Mouse (Mus musculus): ENCODE data around the gene Cyren. TPM values are rescaled to one million over a fixed set of nuclear protein-coding genes. Genes with fewer than 3 reads are reported as not detected.

The Cyren gene
- total RNA-seq, 2 experiments from 2014 or later: 6.9 to 7.6 TPM

DNA sequence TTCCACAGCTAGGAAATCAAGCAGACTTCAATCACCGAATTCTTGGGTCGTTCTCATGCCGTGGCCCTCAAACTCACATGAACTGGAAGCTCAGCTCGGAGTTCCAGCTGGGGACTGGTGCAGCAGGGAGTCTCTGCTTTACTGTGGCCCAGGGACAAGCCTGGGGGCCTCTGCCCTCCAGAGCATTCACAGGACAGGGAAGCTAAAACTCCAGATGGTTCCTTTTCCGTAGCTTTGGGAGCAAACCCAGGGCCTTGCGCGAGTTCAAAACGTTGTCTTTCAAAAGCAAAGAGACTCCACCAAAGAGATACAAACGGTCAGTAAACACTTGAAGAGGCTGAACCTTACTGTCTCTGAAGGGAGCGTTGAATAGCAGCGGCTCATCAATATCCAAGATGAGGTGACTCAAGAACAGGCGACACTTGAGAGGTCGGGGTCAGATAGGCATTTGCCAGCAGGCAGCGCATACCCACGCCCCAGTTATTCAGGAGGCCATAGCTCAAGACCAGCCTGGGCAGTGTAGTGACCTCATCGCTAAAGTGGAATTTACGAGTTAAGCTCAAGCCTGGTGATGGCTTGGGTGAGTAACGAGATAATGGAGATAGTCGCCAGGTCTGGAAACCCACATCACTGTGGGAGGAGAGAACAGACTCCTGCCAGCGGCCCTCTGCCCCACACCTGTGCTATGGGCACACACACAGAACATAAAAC, 9.2 kb downstream of the Cyren start:
- DNase-seq (ENCODE audit: low spot score in 2 of 2): no peak

- no peak for DNase-seq (ENCODE audit: low spot score in 2 of 2)
Observed at GRCm38 (mm10) chr6:34867995-34868350, 9.9 kb downstream of the Cyren start.

DNA sequence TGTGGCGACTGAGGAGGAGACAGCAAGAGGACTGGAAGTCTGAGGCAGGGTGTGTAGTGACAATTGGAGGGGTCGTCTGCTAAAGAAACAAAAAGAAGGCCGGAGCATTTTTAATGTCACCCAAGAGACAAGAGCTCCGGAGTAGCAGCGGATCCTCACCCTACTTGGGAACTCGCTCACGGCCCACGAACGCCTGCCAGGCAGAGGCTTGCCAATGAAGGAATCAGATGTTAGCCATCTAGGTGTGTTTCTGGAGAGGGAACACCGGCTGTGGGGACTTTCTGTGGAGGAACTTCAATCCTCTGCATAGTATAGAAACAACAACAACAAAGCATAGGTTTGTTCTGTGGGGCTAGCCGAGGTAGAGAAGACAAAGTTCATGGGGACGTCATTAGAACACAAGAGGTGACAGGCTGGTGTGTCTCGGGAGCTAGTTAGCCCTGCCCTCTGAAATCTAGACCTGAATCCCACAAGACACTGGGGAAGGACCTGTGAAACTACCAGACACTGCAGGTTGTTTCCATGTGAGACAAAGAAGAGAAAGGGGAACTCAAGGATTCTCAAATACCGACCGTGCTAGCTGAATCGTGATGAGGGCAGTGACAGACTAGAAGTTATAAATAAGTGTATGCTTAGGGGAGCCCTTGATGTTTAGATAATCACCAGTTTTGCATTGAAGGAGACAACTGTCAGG, 10.4 kb downstream of the Cyren start:
- no peak for DNase-seq (ENCODE audit: low spot score in 2 of 2)

DNA sequence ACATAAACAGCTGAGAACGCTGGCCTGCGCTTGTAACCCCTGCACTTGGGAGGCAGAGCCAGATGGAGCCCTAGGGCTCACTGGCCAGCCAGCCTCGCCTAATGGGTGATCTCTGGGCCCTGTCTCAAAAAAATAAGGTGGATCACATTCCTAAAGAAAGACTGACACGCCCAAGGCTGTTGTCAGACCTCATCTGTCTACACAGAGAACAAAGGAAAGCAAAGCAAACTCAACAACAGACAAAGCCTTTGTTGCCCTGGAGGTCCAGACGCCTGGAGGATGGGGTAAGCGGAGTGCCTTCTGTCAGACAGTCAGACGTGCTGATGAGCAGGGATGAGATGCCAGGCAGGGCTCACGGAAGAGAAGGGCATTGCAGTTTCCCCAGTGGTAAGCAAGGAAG, 11.1 kb downstream of the Cyren start:
- no peak for DNase-seq (ENCODE audit: low spot score in 2 of 2)

GRCm38 (mm10) chr6:34865711-34866593, 11.9 kb downstream of the Cyren start:
- no peak for DNase-seq (ENCODE audit: low spot score in 2 of 2)

GRCm38 (mm10) chr6:34865213-34865612, 12.6 kb downstream of the Cyren start:
- no peak for DNase-seq (ENCODE audit: low spot score in 2 of 2)

- DNase-seq (ENCODE audit: low spot score in 2 of 2): no peak
Observed at GRCm38 (mm10) chr6:34863786-34864514, 13.9 kb downstream of the Cyren start.

DNA sequence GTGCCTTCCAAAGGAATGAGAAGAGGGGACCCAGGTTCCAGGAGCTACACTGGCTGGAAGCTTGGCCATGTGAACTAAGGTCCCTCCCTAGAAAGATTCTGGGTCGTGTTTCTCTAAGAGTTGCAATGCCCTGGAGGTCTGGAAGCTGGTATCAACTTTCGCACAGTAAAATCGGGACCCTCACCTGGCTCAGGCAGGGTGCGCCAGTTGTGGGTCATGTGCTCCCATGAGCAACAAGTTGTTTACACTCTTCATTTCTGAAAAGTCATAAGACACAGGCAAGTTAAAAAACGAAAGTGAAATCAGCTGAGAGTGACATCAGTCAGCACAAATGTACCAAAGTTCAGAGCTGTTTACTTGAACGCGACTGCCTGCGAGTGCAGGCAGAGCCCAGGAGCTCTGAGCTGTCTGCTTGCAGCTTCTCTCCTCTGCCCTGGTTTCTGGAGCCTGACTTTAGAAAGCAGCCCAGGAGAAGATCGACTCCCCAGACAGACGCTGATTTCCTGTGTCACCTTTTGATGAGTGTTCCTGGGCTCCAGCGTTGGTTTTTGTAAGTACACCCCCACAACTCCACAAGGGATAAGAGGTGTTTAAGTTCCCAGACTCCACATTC, 15.0 kb downstream of the Cyren start, which contains the start of gene Tmem140:
Gene Tmem140 (plus strand): TSS at position 356 of the 613 bp plus-strand sequence.
- DNase-seq (ENCODE audit: low spot score in 2 of 2): peak in 1 of 2 experiments; percentile 51

GRCm38 (mm10) chr6:34862381-34862780, 15.5 kb downstream of the Cyren start:
- DNase-seq (ENCODE audit: low spot score in 2 of 2): no peak

DNA sequence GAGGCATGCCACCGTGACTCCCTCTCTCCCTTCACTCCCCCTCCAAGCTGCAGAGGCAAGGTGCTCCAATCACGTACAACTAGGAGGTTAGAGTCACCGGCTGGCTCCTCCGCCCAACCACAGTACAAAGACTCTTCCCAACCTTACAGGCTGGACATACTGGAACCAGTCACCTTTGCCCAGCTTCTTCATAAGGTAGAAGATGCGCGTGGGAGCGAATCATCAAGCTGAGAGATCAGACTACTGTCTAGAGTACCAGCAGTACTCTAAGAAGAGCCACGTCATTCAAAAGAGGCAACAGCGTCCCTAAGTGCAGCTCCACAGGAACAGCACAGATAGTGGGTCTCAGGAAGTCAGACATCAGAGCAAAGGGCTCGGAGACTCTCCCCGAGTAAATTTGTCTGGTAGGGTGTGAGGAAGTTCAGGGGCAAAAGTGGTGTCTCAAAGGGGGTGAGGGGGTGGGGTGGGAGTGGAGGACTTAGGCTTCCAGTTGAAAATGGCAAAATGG, 16.3 kb downstream of the Cyren start:
- no peak for DNase-seq (ENCODE audit: low spot score in 2 of 2)

DNA sequence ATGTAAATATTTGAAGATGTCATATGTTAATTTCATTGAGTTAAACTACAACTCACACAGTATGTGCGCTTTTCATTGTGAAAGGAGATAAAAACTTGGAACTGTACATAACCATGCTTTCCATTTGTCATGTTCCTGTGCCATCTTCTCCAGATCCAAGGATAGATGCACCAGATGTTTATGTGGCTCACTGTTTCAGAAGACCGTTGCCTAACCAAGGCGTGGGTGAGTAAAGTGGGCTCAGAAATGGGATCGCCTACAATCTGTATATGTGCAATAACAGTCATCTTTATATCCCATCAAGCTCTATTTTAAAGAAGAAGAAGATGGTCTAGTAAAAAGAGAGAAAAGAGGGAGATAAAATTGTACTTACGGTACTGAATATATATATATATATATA, 45.5 kb downstream of the Cyren start:
- no peak for DNase-seq (ENCODE audit: low spot score in 2 of 2)

DNA sequence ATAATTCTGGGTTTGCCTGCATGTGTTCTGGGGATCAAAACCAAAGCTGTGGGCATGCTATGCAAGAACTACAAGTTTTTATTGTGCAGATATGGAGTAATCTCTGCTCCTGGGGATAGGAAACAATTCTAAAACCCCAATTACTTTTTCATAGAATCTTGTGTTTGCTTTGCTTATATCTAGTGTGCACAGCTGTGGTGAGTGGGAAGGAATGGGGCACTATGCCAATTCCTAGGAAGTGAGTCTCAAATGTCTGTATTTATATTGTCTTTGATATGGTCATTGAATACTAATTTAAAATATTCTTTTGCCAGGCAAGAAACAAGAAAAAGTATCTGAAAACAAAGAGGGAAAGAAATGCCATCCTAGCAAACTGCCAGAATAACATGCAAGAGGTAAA, 53.5 kb downstream of the Cyren start:
- no peak for DNase-seq (ENCODE audit: low spot score in 2 of 2)

Other genes with a start within 250 kb of the Cyren start
- 1 to 10 TPM; 8.9 to 9.4 TPM for gene Agbl3, start 97.6 kb downstream of the Cyren start, total RNA-seq (2021)
- gene Tmem140, start 14.9 kb downstream of the Cyren start, total RNA-seq (2021): 10 to 100 TPM; 23.8 to 39.5 TPM
- 10 to 100 TPM; 13.0 to 18.6 TPM for gene Wdr91, start 32.8 kb upstream of the Cyren start, total RNA-seq (2021)
- gene Stra8, start 42.1 kb upstream of the Cyren start, total RNA-seq (2021): not detected
- under 1 TPM; 0.13 to 0.45 TPM for gene Slc23a4, start 110.3 kb upstream of the Cyren start, total RNA-seq (2021)